Mouse (Mus musculus): ENCODE data around the gene Rex1bd. TPM values are rescaled to one million over a fixed set of nuclear protein-coding genes. Genes with fewer than 3 reads are reported as not detected.

Gene Rex1bd
- 170 and 181 TPM in 2 replicates for polyA plus RNA-seq (2015; fragmentation: Nextera tagmentation; extraction: Ambion mirVana)

DNA sequence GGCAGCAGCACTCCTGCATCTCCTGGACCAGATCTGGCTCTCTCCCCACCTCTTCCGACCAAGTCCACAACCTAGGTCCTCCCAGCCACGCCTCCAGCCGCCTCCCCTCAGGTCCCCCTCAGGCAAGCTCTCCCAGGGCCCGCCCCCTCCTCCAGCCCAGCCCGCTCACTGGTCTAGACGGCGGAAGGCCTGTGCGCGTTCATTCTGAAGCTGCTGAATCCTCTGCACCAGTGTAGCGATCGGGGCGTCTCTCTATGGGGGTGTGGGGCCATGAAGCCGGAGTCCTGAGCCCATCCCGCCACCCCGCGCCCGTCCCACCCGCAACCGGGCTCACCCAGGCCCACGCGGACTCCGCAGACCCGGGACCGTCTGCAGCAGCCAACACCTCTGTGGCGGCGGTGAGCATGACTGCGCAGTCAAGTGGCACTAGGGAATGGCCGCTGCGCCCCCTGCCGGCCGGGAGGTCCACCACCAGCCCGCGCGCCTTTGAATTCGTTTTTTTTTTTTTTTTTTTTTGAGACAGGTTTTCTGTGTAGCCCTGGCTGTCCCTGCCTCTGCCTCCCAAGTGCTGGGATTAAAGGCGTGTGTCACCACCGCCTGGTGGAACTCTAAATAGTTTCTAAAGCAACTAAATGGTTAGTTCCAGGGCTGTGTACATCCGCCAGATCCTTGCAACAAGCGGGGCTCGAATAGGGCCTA is at the start of gene Rex1bd:
Rex1bd (minus strand) TSS at position 425 of the 699 bp plus-strand sequence.
- peak; percentile 93 for DNase-seq (ENCODE audit: low spot score)

- peak; percentile 61 for DNase-seq (ENCODE audit: low spot score)
These were observed 48.7 kb upstream of the Rex1bd start for GRCm38 (mm10) chr8:70555079-70555747.

DNA sequence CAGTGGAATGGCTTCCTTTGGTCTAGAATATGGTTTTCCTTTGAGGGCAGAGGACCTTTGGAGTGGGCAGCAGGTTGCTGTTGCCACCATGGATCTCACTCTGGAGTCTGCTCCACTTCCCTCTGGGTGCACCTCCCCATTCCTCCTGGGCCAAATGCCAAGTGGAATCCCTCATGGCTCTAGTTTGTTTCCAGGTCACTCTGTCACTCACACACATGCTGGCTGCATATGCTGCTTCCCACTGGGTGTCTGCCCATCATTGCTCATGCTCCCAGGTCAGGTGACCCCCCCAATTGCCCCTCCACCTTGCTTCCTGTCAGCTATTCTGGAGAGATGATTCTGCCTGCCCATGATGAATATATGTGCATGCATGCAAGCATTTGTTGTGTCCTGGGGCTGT is 47.2 kb upstream of the Rex1bd start:
- DNase-seq (ENCODE audit: low spot score): no peak

- DNase-seq (ENCODE audit: low spot score): no peak
These were observed 46.3 kb upstream of the Rex1bd start for GRCm38 (mm10) chr8:70552836-70553235.

DNA sequence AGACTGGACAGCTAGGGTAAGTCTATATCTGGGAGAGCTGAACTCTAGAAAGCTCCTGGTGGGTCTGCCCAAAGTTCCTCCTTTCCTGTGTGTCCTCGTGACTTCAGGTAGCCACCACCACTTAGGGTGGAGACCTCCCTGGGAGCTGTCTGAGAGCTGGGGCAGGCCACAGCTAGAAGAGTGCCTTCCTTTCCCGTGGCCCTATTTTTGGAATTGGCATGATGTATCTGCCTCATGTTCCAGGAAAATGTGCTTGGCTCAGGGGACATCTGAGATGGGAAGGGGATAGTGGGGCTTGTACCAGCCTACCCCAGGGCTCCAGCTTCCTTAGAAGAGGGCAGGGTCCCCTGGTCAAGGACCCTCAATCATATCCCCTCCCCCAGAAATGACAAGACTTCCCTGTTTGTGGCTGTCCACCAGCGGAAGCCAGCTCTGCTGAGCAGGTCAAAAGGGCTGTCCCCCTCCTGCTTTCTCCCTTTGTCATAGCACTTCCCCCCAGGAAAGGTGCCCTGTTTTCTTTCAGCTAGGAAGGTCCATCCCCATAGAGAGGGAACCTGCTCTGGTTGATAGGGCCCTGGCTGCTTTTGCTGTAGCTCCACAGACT is 45.1 kb upstream of the Rex1bd start:
- no peak for DNase-seq (ENCODE audit: low spot score)

GRCm38 (mm10) chr8:70549412-70550184 is 43.0 kb upstream of the Rex1bd start:
- peak; percentile 57 for DNase-seq (ENCODE audit: low spot score)

DNA sequence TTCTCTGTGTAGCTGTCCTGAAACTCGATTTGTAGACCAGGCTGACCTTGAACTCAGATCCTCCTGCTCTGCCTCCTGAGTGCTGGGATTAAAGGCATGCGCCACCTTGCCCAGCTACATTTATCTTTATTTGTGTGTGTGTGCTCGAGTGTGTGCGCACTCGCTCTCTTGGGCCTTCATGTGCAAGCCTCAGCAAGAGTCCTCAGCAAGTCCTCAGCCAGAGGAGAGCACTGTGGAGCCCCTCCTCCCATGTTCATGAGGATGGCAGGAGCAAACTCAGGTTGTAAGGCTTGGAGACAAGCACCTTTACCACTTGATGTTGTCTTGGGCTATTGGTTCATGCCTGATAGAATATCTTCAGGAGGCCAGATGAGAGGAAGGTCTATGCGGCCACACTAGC is 41.2 kb upstream of the Rex1bd start:
- no peak for DNase-seq (ENCODE audit: low spot score)

DNA sequence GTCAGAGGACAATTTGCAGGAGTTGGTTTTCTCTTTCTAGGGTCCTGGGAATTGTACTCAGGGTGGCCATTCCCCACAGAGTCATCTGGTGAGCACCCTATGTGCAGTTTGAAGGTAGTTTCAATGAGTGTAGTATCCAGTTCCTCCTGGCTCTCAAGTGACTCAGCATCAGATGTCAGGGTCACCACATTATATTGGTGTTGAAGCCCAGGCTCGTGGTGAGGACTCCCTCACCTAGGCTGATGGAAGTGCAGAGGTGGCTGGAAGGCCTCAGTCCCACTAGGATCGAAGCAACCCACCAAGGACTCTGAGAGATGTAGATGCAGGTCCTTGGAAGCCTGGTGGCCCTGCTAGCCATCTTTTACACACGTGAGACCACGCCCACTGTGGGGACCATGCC is 39.9 kb upstream of the Rex1bd start:
- no peak for DNase-seq (ENCODE audit: low spot score)

GRCm38 (mm10) chr8:70544200-70544687 is 37.7 kb upstream of the Rex1bd start:
- peak; percentile 53 for DNase-seq (ENCODE audit: low spot score)

- DNase-seq (ENCODE audit: low spot score): no peak
These were observed 34.5 kb upstream of the Rex1bd start for GRCm38 (mm10) chr8:70541081-70541480.

DNA sequence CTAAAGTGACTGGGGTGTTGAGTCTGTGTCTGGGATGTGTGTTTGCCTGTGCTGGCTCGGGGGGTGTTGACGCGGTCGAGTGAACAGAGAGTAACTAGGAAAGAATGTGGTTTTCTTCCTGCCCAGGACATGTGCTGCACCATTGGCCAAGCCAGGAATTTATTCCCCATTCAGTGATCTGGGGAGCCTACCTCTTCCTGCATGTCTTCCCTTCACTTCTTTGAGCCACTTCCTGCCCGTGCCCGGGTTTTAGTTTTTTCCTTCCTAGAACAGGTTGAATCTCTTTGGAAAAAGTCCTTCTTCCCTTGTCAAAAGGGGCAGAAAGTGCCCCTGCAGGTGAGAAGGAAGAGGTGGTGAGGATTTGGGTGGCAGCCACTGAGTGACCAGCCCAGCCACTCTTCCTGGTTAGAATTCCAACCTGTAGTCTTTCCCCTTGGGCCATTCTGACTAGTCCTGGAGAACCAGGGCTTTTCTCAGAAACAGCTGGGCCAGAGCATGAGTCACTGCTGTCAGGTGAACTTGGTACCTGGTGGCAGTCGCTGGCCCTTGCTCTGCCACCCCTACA is 34.0 kb upstream of the Rex1bd start:
- DNase-seq (ENCODE audit: low spot score): no peak

DNA sequence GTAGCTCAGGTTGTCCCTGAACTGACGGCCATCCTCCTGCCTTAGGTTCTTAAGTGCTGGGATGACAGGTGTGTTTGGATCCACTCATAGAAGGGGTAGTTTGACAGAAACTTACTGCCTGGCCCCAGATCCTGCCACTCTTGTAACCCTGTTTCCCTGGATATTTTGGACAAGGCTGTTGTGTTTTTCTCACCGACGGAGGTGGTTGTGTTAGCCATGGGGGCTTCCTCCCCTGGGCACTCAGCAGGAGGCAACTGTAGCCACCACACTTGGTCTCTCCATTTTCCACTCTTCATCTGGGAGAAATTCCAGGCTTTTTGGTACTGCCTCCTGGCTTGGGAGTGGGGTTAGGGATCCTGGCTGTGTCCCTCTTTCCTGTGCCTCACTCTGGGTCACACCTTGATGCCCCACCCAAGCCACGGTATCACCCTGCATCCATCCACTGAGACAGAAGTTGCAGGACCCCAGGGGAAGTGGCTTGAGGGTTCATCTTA is 33.5 kb upstream of the Rex1bd start:
- no peak for DNase-seq (ENCODE audit: low spot score)

DNA sequence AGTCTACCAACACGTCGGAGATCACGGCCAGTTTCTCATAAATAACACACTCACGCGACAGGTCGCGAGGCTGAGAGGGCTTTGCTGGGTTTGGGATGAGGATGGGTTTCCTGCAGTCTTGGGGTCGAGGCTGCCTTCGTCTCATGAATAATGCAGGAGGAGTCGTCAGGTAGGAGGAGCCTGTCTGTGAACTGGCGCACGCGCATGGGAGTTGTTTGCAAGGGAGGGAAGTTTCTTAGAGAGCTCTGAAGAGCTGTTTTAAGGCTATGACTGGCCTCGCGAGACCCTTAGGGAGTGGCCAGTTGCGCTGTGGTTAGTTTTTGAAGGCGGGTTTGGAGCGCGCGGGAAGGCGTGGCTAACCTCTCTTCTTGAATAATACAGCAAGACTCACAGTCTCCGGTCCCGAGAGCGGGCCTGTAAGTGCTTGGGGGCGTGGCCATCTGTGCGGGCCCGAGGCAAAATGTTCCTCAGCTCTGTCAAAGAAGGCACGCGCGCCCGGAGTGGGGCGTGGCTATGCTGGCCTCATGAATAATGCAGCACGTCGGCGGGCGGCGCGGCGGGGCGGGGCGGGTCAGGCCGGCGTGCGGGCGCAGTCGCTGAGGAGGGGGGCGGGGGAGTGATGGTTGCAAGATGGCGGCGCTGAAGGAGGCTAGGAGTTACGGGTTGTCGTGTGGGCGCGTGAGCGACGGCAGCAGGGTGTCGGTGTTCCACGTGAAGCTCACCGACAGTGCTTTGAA is 32.7 kb upstream of the Rex1bd start, which contains the start of gene Ell:
Ell (plus strand) TSS at position 381 of the 737 bp plus-strand sequence.
- peak; percentile 99 for DNase-seq (ENCODE audit: low spot score)

- DNase-seq (ENCODE audit: low spot score): peak; percentile 99
These were observed 32.1 kb upstream of the Rex1bd start for GRCm38 (mm10) chr8:70538633-70539076.

DNA sequence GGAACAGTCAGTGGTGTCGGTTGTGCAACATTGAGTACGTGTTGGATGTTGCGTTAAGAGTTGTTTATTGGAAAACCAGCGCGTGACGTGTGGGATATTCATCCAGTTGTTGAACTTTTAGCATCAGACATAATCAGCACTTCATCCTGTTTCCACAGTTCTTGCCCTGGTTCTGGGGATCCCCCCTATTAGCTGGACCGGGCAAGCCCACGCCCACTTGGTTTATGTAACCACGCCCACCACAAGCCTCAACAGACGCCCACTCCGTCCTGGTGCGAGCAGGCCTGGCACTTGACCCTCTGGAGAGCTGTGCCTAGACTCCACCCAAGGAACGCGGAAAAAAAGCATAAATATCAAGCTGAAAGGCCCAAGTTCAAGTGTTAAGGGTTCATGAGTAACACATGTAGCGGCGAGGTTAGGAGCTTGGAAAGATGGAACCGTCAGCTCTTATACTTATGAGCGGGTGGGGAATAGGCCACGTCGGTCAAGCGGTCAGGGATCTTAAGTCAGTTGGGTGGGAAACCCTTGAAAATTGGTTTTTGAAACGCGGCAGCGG is 31.6 kb upstream of the Rex1bd start:
- DNase-seq (ENCODE audit: low spot score): no peak

DNA sequence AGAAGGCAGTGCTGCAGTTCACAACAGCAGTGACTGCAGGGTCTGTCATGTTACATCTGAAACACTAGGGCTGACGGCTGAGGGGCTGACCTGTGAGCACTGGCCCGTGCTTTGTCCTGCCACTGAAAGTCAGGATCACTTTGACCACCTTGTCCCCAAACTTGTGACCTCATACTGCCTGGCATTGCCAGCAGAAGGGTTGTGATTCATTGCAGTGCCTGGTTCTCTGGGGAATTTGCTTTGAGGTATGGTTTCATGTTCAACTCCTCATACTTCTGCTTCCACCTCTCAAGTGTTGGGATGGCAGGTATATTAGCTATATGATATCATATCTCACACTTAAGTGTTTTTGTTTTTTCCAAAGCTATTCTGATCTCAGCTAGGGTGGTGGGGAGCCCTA is 29.1 kb upstream of the Rex1bd start:
- DNase-seq (ENCODE audit: low spot score): no peak

GRCm38 (mm10) chr8:70535221-70535620 is 28.7 kb upstream of the Rex1bd start:
- no peak for DNase-seq (ENCODE audit: low spot score)

DNA sequence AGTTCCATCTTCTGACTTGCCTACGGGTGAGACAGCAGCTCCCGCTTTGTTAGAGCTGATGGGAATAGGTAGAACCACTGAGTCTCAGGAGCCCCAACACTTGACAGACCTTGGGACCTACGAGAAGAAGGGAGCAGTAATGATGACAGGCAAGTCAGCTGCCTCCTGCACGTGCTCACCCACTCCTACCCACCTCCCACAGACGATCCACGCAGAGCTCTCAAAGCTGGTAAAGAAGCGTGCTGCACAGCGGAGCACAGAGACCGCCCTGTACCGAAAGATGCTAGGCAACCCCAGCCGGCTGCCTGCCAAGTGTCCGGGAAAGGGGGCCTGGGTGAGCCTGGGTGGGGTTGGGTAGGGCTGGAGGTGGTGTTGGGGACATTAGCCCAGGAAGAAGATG is 27.7 kb upstream of the Rex1bd start:
- DNase-seq (ENCODE audit: low spot score): no peak

DNA sequence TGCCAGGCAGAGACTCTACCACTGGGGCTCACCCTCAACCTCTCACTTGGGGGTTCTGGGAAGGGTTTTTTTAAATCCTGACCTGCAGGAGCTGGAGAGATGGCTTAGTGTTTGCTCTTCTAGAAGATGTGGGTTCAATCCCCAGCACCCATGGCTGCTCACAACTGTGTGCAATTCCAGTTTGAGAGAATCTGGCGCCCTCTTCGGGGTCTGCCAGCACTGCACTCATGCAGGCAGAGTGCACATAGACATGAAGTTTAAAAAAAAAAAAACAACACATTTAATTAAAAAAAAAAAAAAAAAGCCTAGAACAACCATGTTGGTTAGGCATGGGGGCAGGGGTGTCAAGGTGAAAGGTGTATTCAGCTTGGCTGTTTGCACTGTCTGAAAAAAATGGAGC is 23.8 kb upstream of the Rex1bd start:
- no peak for DNase-seq (ENCODE audit: low spot score)

GRCm38 (mm10) chr8:70529741-70530161 is 23.2 kb upstream of the Rex1bd start:
- DNase-seq (ENCODE audit: low spot score): no peak

All from thymus, postnatal 0 days (tissue).